Mouse (Mus musculus): ENCODE measurements around the gene Kcna5. TPM values are rescaled to one million over a fixed set of nuclear protein-coding genes. Genes with fewer than 3 reads are reported as not detected.

Kcna5 gene
- not detected for total RNA-seq (2023)

DNA sequence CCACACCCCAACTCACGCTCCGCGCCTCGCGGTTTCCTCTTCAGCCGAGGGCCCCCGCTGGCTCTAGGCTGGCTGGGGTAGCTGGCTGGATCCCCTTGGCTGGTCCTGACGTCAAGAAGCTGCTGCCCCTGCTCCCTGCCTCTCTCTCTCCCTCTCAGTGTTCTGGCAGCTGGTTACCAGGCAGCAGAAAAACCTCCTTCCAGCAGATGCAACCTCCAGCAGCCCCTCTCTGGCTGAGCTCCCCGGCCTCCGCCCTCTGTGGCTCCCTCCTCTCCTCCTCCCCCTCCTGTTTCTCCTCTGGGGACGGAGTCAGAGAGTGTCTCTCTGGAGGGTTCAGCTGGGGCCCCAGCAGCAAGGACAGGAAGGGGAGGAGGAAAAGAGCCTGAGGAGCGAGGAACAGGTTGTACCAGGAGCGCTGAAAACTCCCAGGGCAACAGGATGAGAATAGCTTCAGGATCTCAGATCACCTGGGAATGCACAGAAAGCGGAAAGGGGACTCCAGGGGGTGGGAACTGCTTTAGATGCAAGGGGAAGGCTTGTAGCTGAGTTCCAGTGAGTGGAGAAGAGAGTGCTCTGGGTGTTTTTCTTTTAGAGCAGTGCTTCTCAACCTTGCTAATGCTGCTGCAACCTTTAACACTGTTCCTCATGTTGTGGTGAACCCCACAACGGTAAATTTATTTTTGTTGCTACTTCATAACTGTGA is at the start of gene Kcna5:
Kcna5 (minus strand) TSS at position 205 of the 703 bp plus-strand sequence.

Other genes with a start within 250 kb of the Kcna5 start
- gene Kcna1, start 111.0 kb upstream of the Kcna5 start, total RNA-seq (2023), result not detected
- gene Kcna6, start 205.3 kb upstream of the Kcna5 start, total RNA-seq (2023), result not detected

All from CD8-positive naive resting alpha-beta T cell, adult 57 days (primary cell).